Mouse (Mus musculus): Measurements from ENCODE around the gene Orc5. TPM values are rescaled to one million over a fixed set of nuclear protein-coding genes. Genes with fewer than 3 reads are reported as not detected.
A peak's percentile ranks its signal among the peaks of the same experiment; 100 is the strongest.

The Orc5 gene
- polyA plus RNA-seq, 1 experiment from 2014 or later: 38.6 TPM

GRCm38 (mm10) chr5:22559801-22560200 is 9.6 kb upstream of the Orc5 start:
- no peak for ATAC-seq (ENCODE audit: insufficient read depth, low FRiP score, low read depth)
- Histone ChIP-seq H3K36me3 (0 out of 2 replicates have a peak, but pooled peaks cover 3% of the 10 kb centered on the region), H3K4me1 (no peaks in the 10 kb centered on the region), H3K4me2 (no peak overlapping the region), H3K9ac (no peak overlapping the region), H3K9me3 (no peaks in the 10 kb centered on the region), H3K27ac (no peak overlapping the region), H3K27me3 (replicated peaks) (no peaks in the 10 kb centered on the region), H3K4me3 (replicated peaks) (no peak overlapping the region)
- WGBS: 61% methylated on average over 2 of the region's 2 CpGs

GRCm38 (mm10) chr5:22557491-22558113 is 7.4 kb upstream of the Orc5 start:
- no peaks in the 10 kb centered on the region for H3K9me3 ChIP-seq
- H3K4me3 ChIP-seq (replicated peaks): no peak overlapping the region
- WGBS: 82% methylated on average over 4 of the region's 4 CpGs
- ATAC-seq (ENCODE audit: insufficient read depth, low FRiP score, low read depth): peak; percentile 92; the same call in 1 of the 2 replicates
- H3K27me3 ChIP-seq (replicated peaks): no peaks in the 10 kb centered on the region
- no peak overlapping the region for H3K27ac ChIP-seq
- H3K4me2 ChIP-seq: no peak overlapping the region
- H3K9ac ChIP-seq: no peak overlapping the region
- 0 out of 2 replicates have a peak, but pooled peaks cover 3% of the 10 kb centered on the region for H3K36me3 ChIP-seq
- no peaks in the 10 kb centered on the region for H3K4me1 ChIP-seq

GRCm38 (mm10) chr5:22556713-22557112 is 6.5 kb upstream of the Orc5 start:
- no peaks in the 10 kb centered on the region for H3K27me3 ChIP-seq (replicated peaks)
- 0 out of 2 replicates have a peak, but pooled peaks cover 2% of the 10 kb centered on the region for H3K36me3 ChIP-seq
- no peaks in the 10 kb centered on the region for H3K9me3 ChIP-seq
- no peak for ATAC-seq (ENCODE audit: insufficient read depth, low FRiP score, low read depth)
- no peaks in the 10 kb centered on the region for H3K4me1 ChIP-seq
- H3K4me3 ChIP-seq (replicated peaks): no peak overlapping the region
- no peak overlapping the region for H3K9ac ChIP-seq
- no peak overlapping the region for H3K4me2 ChIP-seq
- 75% methylated on average over 4 of the region's 4 CpGs for WGBS
- H3K27ac ChIP-seq: no peak overlapping the region

- H3K4me3 ChIP-seq (replicated peaks): no peak overlapping the region
- no peak overlapping the region for H3K9ac ChIP-seq
- H3K27me3 ChIP-seq (replicated peaks): no peaks in the 10 kb centered on the region
- no peaks in the 10 kb centered on the region for H3K9me3 ChIP-seq
- H3K36me3 ChIP-seq: no peaks in the 10 kb centered on the region
- no peak for ATAC-seq (ENCODE audit: insufficient read depth, low FRiP score, low read depth)
- no peak overlapping the region for H3K27ac ChIP-seq
- H3K4me1 ChIP-seq: 0 out of 2 replicates have a peak, but pooled peaks cover 6% of the 10 kb centered on the region
- 95% methylated on average over 14 of the region's 14 CpGs for WGBS
- H3K4me2 ChIP-seq: no peak overlapping the region
Measured at GRCm38 (mm10) chr5:22552233-22552765, 2.1 kb upstream of the Orc5 start.

GRCm38 (mm10) chr5:22549366-22550032 is 730 bp downstream of the Orc5 start:
- Histone ChIP-seq H3K27ac (peak overlapping the region; percentile 82), H3K4me3 (replicated peaks) (peak overlapping the region; percentile 80), H3K27me3 (replicated peaks) (no peaks in the 10 kb centered on the region), H3K9ac (peak overlapping the region; percentile 46), H3K9me3 (no peaks in the 10 kb centered on the region), H3K4me2 (peak overlapping the region; percentile 62), H3K36me3 (0 out of 2 replicates have a peak, but pooled peaks cover 12% of the 10 kb centered on the region), H3K4me1 (0 out of 2 replicates have a peak, but pooled peaks cover 6% of the 10 kb centered on the region)
- 6% methylated on average over 11 of the region's 11 CpGs for WGBS
- peak; percentile 17 for ATAC-seq (ENCODE audit: insufficient read depth, low FRiP score, low read depth)

GRCm38 (mm10) chr5:22548556-22549161 is 1.6 kb downstream of the Orc5 start:
- no peak overlapping the region for H3K4me3 ChIP-seq (replicated peaks)

GRCm38 (mm10) chr5:22546536-22546935 is 3.7 kb downstream of the Orc5 start:
- no peak overlapping the region for H3K9ac ChIP-seq
- no peak overlapping the region for H3K4me2 ChIP-seq
- H3K27ac ChIP-seq: no peak overlapping the region
- ATAC-seq (ENCODE audit: insufficient read depth, low FRiP score, low read depth): no peak
- no peak overlapping the region for H3K4me3 ChIP-seq (replicated peaks)
- H3K36me3 ChIP-seq: 0 out of 2 replicates have a peak, but pooled peaks cover 12% of the 10 kb centered on the region
- no peaks in the 10 kb centered on the region for H3K27me3 ChIP-seq (replicated peaks)
- 0 out of 2 replicates have a peak, but pooled peaks cover 6% of the 10 kb centered on the region for H3K4me1 ChIP-seq
- no peaks in the 10 kb centered on the region for H3K9me3 ChIP-seq
- 94% methylated on average over 5 of the region's 5 CpGs for WGBS

More at GRCm38 (mm10) chr5:22548556-22549161, 1.6 kb downstream of the Orc5 start:
- H3K4me1 ChIP-seq: 0 out of 2 replicates have a peak, but pooled peaks cover 6% of the 10 kb centered on the region
- no peaks in the 10 kb centered on the region for H3K9me3 ChIP-seq
- H3K27ac ChIP-seq: no peak overlapping the region
- WGBS: 49% methylated on average over 6 of the region's 6 CpGs
- 0 out of 2 replicates have a peak overlapping the region, but pooled peaks have one; percentile 62 for H3K4me2 ChIP-seq
- 0 out of 2 replicates have a peak, but pooled peaks cover 12% of the 10 kb centered on the region for H3K36me3 ChIP-seq
- ATAC-seq (ENCODE audit: insufficient read depth, low FRiP score, low read depth): no peak
- no peaks in the 10 kb centered on the region for H3K27me3 ChIP-seq (replicated peaks)
- no peak overlapping the region for H3K9ac ChIP-seq

- H3K9me3 ChIP-seq: no peaks in the 10 kb centered on the region
- no peak overlapping the region for H3K4me2 ChIP-seq
- H3K4me3 ChIP-seq (replicated peaks): no peak overlapping the region
- no peak overlapping the region for H3K27ac ChIP-seq
- H3K36me3 ChIP-seq: 0 out of 2 replicates have a peak, but pooled peaks cover 12% of the 10 kb centered on the region
- peak; percentile 58; the same call in 1 of the 2 replicates for ATAC-seq (ENCODE audit: insufficient read depth, low FRiP score, low read depth)
- H3K27me3 ChIP-seq (replicated peaks): no peaks in the 10 kb centered on the region
- H3K9ac ChIP-seq: no peak overlapping the region
- H3K4me1 ChIP-seq: 0 out of 2 replicates have a peak, but pooled peaks cover 6% of the 10 kb centered on the region
Measured at GRCm38 (mm10) chr5:22545305-22545704, 4.9 kb downstream of the Orc5 start.

GRCm38 (mm10) chr5:22542676-22543075 is 7.6 kb downstream of the Orc5 start:
- no peak for ATAC-seq (ENCODE audit: insufficient read depth, low FRiP score, low read depth)

GRCm38 (mm10) chr5:22538996-22539600 is 11.1 kb downstream of the Orc5 start:
- 94% methylated on average over 7 of the region's 7 CpGs for WGBS
- Histone ChIP-seq H3K9ac (no peak overlapping the region), H3K27me3 (replicated peaks) (no peaks in the 10 kb centered on the region), H3K9me3 (no peaks in the 10 kb centered on the region), H3K36me3 (0 out of 2 replicates have a peak, but pooled peaks cover 6% of the 10 kb centered on the region), H3K27ac (no peak overlapping the region), H3K4me3 (replicated peaks) (no peak overlapping the region), H3K4me1 (no peaks in the 10 kb centered on the region), H3K4me2 (no peak overlapping the region)
- no peak for ATAC-seq (ENCODE audit: insufficient read depth, low FRiP score, low read depth)

More at GRCm38 (mm10) chr5:22542676-22543075, 7.6 kb downstream of the Orc5 start:
- whole genome bisulfite sequencing: 93% methylated on average over 2 of the region's 2 CpGs
- no peak overlapping the region for H3K27ac ChIP-seq
- H3K9ac ChIP-seq: no peak overlapping the region
- H3K36me3 ChIP-seq: 0 out of 2 replicates have a peak, but pooled peaks cover 19% of the 10 kb centered on the region
- H3K4me1 ChIP-seq: no peaks in the 10 kb centered on the region
- H3K4me2 ChIP-seq: no peak overlapping the region
- no peaks in the 10 kb centered on the region for H3K27me3 ChIP-seq (replicated peaks)
- no peaks in the 10 kb centered on the region for H3K9me3 ChIP-seq
- no peak overlapping the region for H3K4me3 ChIP-seq (replicated peaks)

- WGBS: 94% methylated on average over 1 of the region's 1 CpGs
- H3K36me3 ChIP-seq: 0 out of 2 replicates have a peak, but pooled peaks cover 6% of the 10 kb centered on the region
Measured at GRCm38 (mm10) chr5:22536695-22537094, 13.5 kb downstream of the Orc5 start.

More at GRCm38 (mm10) chr5:22536695-22537094, 13.5 kb downstream of the Orc5 start:
- no peak overlapping the region for H3K4me2 ChIP-seq
- H3K9ac ChIP-seq: no peak overlapping the region
- ATAC-seq (ENCODE audit: insufficient read depth, low FRiP score, low read depth): no peak
- H3K9me3 ChIP-seq: no peaks in the 10 kb centered on the region
- H3K4me1 ChIP-seq: no peaks in the 10 kb centered on the region
- no peaks in the 10 kb centered on the region for H3K27me3 ChIP-seq (replicated peaks)
- no peak overlapping the region for H3K27ac ChIP-seq
- no peak overlapping the region for H3K4me3 ChIP-seq (replicated peaks)
